Mouse (Mus musculus): ENCODE results near the gene Nr2f2. TPM values are rescaled to one million over a fixed set of nuclear protein-coding genes. Genes with fewer than 3 reads are reported as not detected.

Nr2f2 gene
- polyA plus RNA-seq, 1 experiment from 2014 or later: 124 TPM

- Histone ChIP-seq H3K9ac (ENCODE audit: low read length) (peak overlapping the region; percentile 91), H3K27ac (ENCODE audit: low read depth, low read length) (peak overlapping the region; percentile 96), H3K9me3 (ENCODE audit: control insufficient read depth, low read length) (no peaks in the 10 kb centered on the region), H3K4me1 (replicated peaks; ENCODE audit: control insufficient read depth, insufficient read depth, low read length) (peaks cover 18% of the 10 kb centered on the region), H3K4me2 (ENCODE audit: low read depth, low read length, severe bottlenecking) (peak overlapping the region; percentile 92), H3K4me3 (ENCODE audit: low read depth, low read length) (peak overlapping the region; percentile 59), H3K27me3 (ENCODE audit: control insufficient read depth, insufficient read depth, low read length) (peaks cover 42% of the 10 kb centered on the region), H3K36me3 (ENCODE audit: control insufficient read depth, insufficient read depth, low read length) (no peaks in the 10 kb centered on the region)
- ATAC-seq (replicated peaks; ENCODE audit: low FRiP score) (peak; percentile 68), DNase-seq (ENCODE audit: low spot score) (peak; percentile 83)
- under 1% methylated on average over 47 of the region's 55 CpGs for WGBS
These were observed 15.6 kb downstream of the Nr2f2 start for GRCm38 (mm10) chr7:70350781-70351551.

- H3K9ac ChIP-seq (ENCODE audit: low read length): peak overlapping the region; percentile 91
- peak overlapping the region; percentile 96 for H3K27ac ChIP-seq (ENCODE audit: low read depth, low read length)
These were observed 16.4 kb downstream of the Nr2f2 start for GRCm38 (mm10) chr7:70349981-70350670.

GRCm38 (mm10) chr7:70348977-70349615 is 17.4 kb downstream of the Nr2f2 start:
- WGBS: 5% methylated on average over 11 of the region's 11 CpGs
- Histone ChIP-seq H3K4me3 (ENCODE audit: low read depth, low read length) (peak overlapping the region; percentile 59), H3K4me2 (ENCODE audit: low read depth, low read length, severe bottlenecking) (peak overlapping the region; percentile 92), H3K27me3 (ENCODE audit: control insufficient read depth, insufficient read depth, low read length) (peaks cover 50% of the 10 kb centered on the region), H3K9ac (ENCODE audit: low read length) (peak overlapping the region; percentile 91), H3K27ac (ENCODE audit: low read depth, low read length) (peak overlapping the region; percentile 96), H3K36me3 (ENCODE audit: control insufficient read depth, insufficient read depth, low read length) (no peaks in the 10 kb centered on the region), H3K4me1 (replicated peaks; ENCODE audit: control insufficient read depth, insufficient read depth, low read length) (peaks cover 23% of the 10 kb centered on the region), H3K9me3 (ENCODE audit: control insufficient read depth, low read length) (no peaks in the 10 kb centered on the region)
- DNase-seq (ENCODE audit: low spot score) (peak; percentile 58), ATAC-seq (replicated peaks; ENCODE audit: low FRiP score) (no peak)

More at GRCm38 (mm10) chr7:70349981-70350670, 16.4 kb downstream of the Nr2f2 start:
- Histone ChIP-seq H3K4me2 (ENCODE audit: low read depth, low read length, severe bottlenecking) (peak overlapping the region; percentile 92), H3K4me3 (ENCODE audit: low read depth, low read length) (peak overlapping the region; percentile 59), H3K4me1 (replicated peaks; ENCODE audit: control insufficient read depth, insufficient read depth, low read length) (peaks cover 20% of the 10 kb centered on the region), H3K9me3 (ENCODE audit: control insufficient read depth, low read length) (no peaks in the 10 kb centered on the region), H3K36me3 (ENCODE audit: control insufficient read depth, insufficient read depth, low read length) (no peaks in the 10 kb centered on the region), H3K27me3 (ENCODE audit: control insufficient read depth, insufficient read depth, low read length) (peaks cover 44% of the 10 kb centered on the region)
- DNase-seq (ENCODE audit: low spot score) (peak; percentile 61), ATAC-seq (replicated peaks; ENCODE audit: low FRiP score) (no peak; the same call in 1 of the 2 replicates)
- 2% methylated on average over 20 of the region's 20 CpGs for WGBS

- no peaks in the 10 kb centered on the region for H3K36me3 ChIP-seq (ENCODE audit: control insufficient read depth, insufficient read depth, low read length)
- no peaks in the 10 kb centered on the region for H3K9me3 ChIP-seq (ENCODE audit: control insufficient read depth, low read length)
- H3K27ac ChIP-seq (ENCODE audit: low read depth, low read length): peak overlapping the region; percentile 96
- H3K27me3 ChIP-seq (ENCODE audit: control insufficient read depth, insufficient read depth, low read length): peaks cover 57% of the 10 kb centered on the region
- ATAC-seq (replicated peaks; ENCODE audit: low FRiP score): no peak
- peak overlapping the region; percentile 59 for H3K4me3 ChIP-seq (ENCODE audit: low read depth, low read length)
- WGBS: 3% methylated on average over 30 of the region's 30 CpGs
- peaks cover 23% of the 10 kb centered on the region for H3K4me1 ChIP-seq (replicated peaks; ENCODE audit: control insufficient read depth, insufficient read depth, low read length)
- H3K4me2 ChIP-seq (ENCODE audit: low read depth, low read length, severe bottlenecking): peak overlapping the region; percentile 92
- H3K9ac ChIP-seq (ENCODE audit: low read length): peak overlapping the region; percentile 91
- peak; percentile 66 for DNase-seq (ENCODE audit: low spot score)
These were observed 18.2 kb downstream of the Nr2f2 start for GRCm38 (mm10) chr7:70348064-70348976.

GRCm38 (mm10) chr7:70347618-70347958 is 18.9 kb downstream of the Nr2f2 start:
- H3K4me3 ChIP-seq (ENCODE audit: low read depth, low read length): peak overlapping the region; percentile 59
- peaks cover 62% of the 10 kb centered on the region for H3K27me3 ChIP-seq (ENCODE audit: control insufficient read depth, insufficient read depth, low read length)

GRCm38 (mm10) chr7:70346951-70347617 is 19.5 kb downstream of the Nr2f2 start:
- H3K36me3 ChIP-seq (ENCODE audit: control insufficient read depth, insufficient read depth, low read length): no peaks in the 10 kb centered on the region
- 3% methylated on average over 20 of the region's 20 CpGs for WGBS
- H3K9me3 ChIP-seq (ENCODE audit: control insufficient read depth, low read length): no peaks in the 10 kb centered on the region
- ATAC-seq (replicated peaks; ENCODE audit: low FRiP score) (no peak), DNase-seq (ENCODE audit: low spot score) (peak; percentile 58)
- H3K9ac ChIP-seq (ENCODE audit: low read length): peak overlapping the region; percentile 91
- H3K4me1 ChIP-seq (replicated peaks; ENCODE audit: control insufficient read depth, insufficient read depth, low read length): peaks cover 23% of the 10 kb centered on the region
- H3K27ac ChIP-seq (ENCODE audit: low read depth, low read length): peak overlapping the region; percentile 96
- H3K4me3 ChIP-seq (ENCODE audit: low read depth, low read length): peak overlapping the region; percentile 59
- peak overlapping the region; percentile 92 for H3K4me2 ChIP-seq (ENCODE audit: low read depth, low read length, severe bottlenecking)
- H3K27me3 ChIP-seq (ENCODE audit: control insufficient read depth, insufficient read depth, low read length): peaks cover 64% of the 10 kb centered on the region

More at GRCm38 (mm10) chr7:70347618-70347958, 18.9 kb downstream of the Nr2f2 start:
- Histone ChIP-seq H3K9ac (ENCODE audit: low read length) (peak overlapping the region; percentile 91), H3K4me2 (ENCODE audit: low read depth, low read length, severe bottlenecking) (peak overlapping the region; percentile 92), H3K27ac (ENCODE audit: low read depth, low read length) (peak overlapping the region; percentile 96), H3K4me1 (replicated peaks; ENCODE audit: control insufficient read depth, insufficient read depth, low read length) (peaks cover 23% of the 10 kb centered on the region), H3K9me3 (ENCODE audit: control insufficient read depth, low read length) (no peaks in the 10 kb centered on the region), H3K36me3 (ENCODE audit: control insufficient read depth, insufficient read depth, low read length) (no peaks in the 10 kb centered on the region)
- WGBS: 2% methylated on average over 14 of the region's 14 CpGs
- ATAC-seq (replicated peaks; ENCODE audit: low FRiP score) (no peak), DNase-seq (ENCODE audit: low spot score) (peak; percentile 68)

- Histone ChIP-seq H3K4me1 (replicated peaks; ENCODE audit: control insufficient read depth, insufficient read depth, low read length) (peaks cover 23% of the 10 kb centered on the region), H3K9ac (ENCODE audit: low read length) (peak overlapping the region; percentile 91), H3K36me3 (ENCODE audit: control insufficient read depth, insufficient read depth, low read length) (no peaks in the 10 kb centered on the region), H3K27me3 (ENCODE audit: control insufficient read depth, insufficient read depth, low read length) (peaks cover 70% of the 10 kb centered on the region), H3K4me2 (ENCODE audit: low read depth, low read length, severe bottlenecking) (peak overlapping the region; percentile 92), H3K27ac (ENCODE audit: low read depth, low read length) (peak overlapping the region; percentile 96), H3K9me3 (ENCODE audit: control insufficient read depth, low read length) (no peaks in the 10 kb centered on the region), H3K4me3 (ENCODE audit: low read depth, low read length) (peak overlapping the region; percentile 27)
- peak; percentile 59 for ATAC-seq (replicated peaks; ENCODE audit: low FRiP score)
- WGBS: under 1% methylated on average over 35 of the region's 35 CpGs
- DNase-seq (ENCODE audit: low spot score): peak; percentile 87
These were observed 20.5 kb downstream of the Nr2f2 start for GRCm38 (mm10) chr7:70346010-70346536.

Data from forebrain, embryonic 11.5 days (tissue).